Mouse (Mus musculus) brain, embryonic 14.5 days (tissue): ENCODE data around the gene Afmid. TPM values are rescaled to one million over a fixed set of nuclear protein-coding genes. Genes with fewer than 3 reads are reported as not detected.
A peak's percentile ranks its signal among the peaks of the same experiment; 100 is the strongest.

Source experiments
- DNase-seq: peaks from one replicate; pipeline ENCODE4 v3.0.0-alpha.2; 2011; ENCODE audit warnings: low read depth
- CTCF ChIP-seq: fragments of 200-500 bp; IDR thresholded peaks from 2 replicates; pipeline ENCODE4 v1.5.1; 2012; ENCODE audit warnings: inconsistent platforms, mild to moderate bottlenecking, moderate library complexity, borderline replicate concordance; ENCODE audit not compliant: insufficient read depth, insufficient read length; ENCODE audit errors: extremely low read depth
- POLR2A ChIP-seq: fragments of 200-500 bp; IDR thresholded peaks from 2 replicates; pipeline ENCODE4 v1.6.1; 2012; ENCODE audit warnings: mild to moderate bottlenecking, inconsistent platforms, borderline replicate concordance; ENCODE audit not compliant: poor library complexity, insufficient read depth, insufficient read length, severe bottlenecking; ENCODE audit errors: extremely low read depth
- polyA plus RNA-seq: library from polyadenylated mRNA; depleted of rRNA; stranded (reverse); fragments of >200 nt; gene quantifications from 2 replicates; pipeline ENCODE4 v1.2.3, GENCODE M21; 2012; rRNA removed

Gene Afmid
- polyA plus RNA-seq = 4.5 and 6.7 TPM in 2 replicates

GRCm38 (mm10) chr11:117825333-117826101 is at the start of gene Afmid, which contains the start of gene Tk1:
Gene Afmid, plus strand, starts transcription at chr11:117825924.
Gene Tk1, minus strand, starts transcription at chr11:117826092.
- DNase-seq = peak; percentile 92
- TF ChIP-seq CTCF (no peak), POLR2A (no peak)

GRCm38 (mm10) chr11:117776085-117776792 is 49.5 kb upstream of the Afmid start:
- DNase-seq = no peak
- TF ChIP-seq CTCF = no peak
- TF ChIP-seq POLR2A = no peak

GRCm38 (mm10) chr11:117777111-117777510 is 48.6 kb upstream of the Afmid start:
- DNase-seq = no peak
- TF ChIP-seq POLR2A (no peak), CTCF (no peak)

GRCm38 (mm10) chr11:117778031-117778430 is 47.7 kb upstream of the Afmid start:
- no peak for DNase-seq
- TF ChIP-seq CTCF (no peak), POLR2A (no peak)

- TF ChIP-seq POLR2A (no peak), CTCF (no peak)
- no peak for DNase-seq
Observed at GRCm38 (mm10) chr11:117778851-117779433, 46.8 kb upstream of the Afmid start.

- DNase-seq = peak; percentile 80
- TF ChIP-seq CTCF (no peak), POLR2A (no peak)
Observed at GRCm38 (mm10) chr11:117779434-117780198, 46.1 kb upstream of the Afmid start.

- no peak for TF ChIP-seq POLR2A
- no peak for TF ChIP-seq CTCF
- DNase-seq = no peak
Observed at GRCm38 (mm10) chr11:117780199-117780515, 45.6 kb upstream of the Afmid start.

GRCm38 (mm10) chr11:117780582-117781111 is 45.1 kb upstream of the Afmid start:
- peak; percentile 56 for DNase-seq
- TF ChIP-seq POLR2A = no peak
- TF ChIP-seq CTCF = no peak

GRCm38 (mm10) chr11:117781199-117781821 is 44.4 kb upstream of the Afmid start:
- TF ChIP-seq POLR2A (no peak), CTCF (no peak)
- no peak for DNase-seq

GRCm38 (mm10) chr11:117781993-117782704 is 43.6 kb upstream of the Afmid start, which contains the start of the genes Tmc8 and Tmc6:
Gene Tmc8, plus strand, starts transcription at chr11:117782076.
Gene Tmc6, minus strand, starts transcription at chr11:117782198.
- DNase-seq = no peak
- TF ChIP-seq CTCF (no peak), POLR2A (no peak)

- no peak for DNase-seq
- TF ChIP-seq POLR2A (no peak), CTCF (no peak)
Observed at GRCm38 (mm10) chr11:117782705-117783034, 43.1 kb upstream of the Afmid start.
